Mouse (Mus musculus): ENCODE data around the gene Saysd1.

GRCm38 (mm10) chr14:20147854-20148253 lies 9.5 kb upstream of the Saysd1 start:
- TF ChIP-seq CTCF (IDR thresholded peaks at IDR 0.05; ENCODE audit: low read depth, low read length): no peak
- no peak for TF ChIP-seq GATA1 (IDR thresholded peaks at IDR 0.05; ENCODE audit: borderline replicate concordance, low read length)
- no peak for TF ChIP-seq GATA2 (IDR thresholded peaks at IDR 0.05; ENCODE audit: borderline replicate concordance, low read depth, low read length)
- no peak for TF ChIP-seq TAL1 (conservative IDR thresholded peaks at IDR 0.05; ENCODE audit: low read depth, low read length)

All from G1E (cell line).